Mouse (Mus musculus): Measurements from ENCODE around the gene Alg12. TPM values are rescaled to one million over a fixed set of nuclear protein-coding genes. Genes with fewer than 3 reads are reported as not detected.

Alg12 gene
- polyA plus RNA-seq (2012; fragmentation: generic; extraction: Trizol): 10 to 100 TPM in 1 of 2 experiments, 1 to 10 TPM in 1; 6.9 to 16.1 TPM

DNA sequence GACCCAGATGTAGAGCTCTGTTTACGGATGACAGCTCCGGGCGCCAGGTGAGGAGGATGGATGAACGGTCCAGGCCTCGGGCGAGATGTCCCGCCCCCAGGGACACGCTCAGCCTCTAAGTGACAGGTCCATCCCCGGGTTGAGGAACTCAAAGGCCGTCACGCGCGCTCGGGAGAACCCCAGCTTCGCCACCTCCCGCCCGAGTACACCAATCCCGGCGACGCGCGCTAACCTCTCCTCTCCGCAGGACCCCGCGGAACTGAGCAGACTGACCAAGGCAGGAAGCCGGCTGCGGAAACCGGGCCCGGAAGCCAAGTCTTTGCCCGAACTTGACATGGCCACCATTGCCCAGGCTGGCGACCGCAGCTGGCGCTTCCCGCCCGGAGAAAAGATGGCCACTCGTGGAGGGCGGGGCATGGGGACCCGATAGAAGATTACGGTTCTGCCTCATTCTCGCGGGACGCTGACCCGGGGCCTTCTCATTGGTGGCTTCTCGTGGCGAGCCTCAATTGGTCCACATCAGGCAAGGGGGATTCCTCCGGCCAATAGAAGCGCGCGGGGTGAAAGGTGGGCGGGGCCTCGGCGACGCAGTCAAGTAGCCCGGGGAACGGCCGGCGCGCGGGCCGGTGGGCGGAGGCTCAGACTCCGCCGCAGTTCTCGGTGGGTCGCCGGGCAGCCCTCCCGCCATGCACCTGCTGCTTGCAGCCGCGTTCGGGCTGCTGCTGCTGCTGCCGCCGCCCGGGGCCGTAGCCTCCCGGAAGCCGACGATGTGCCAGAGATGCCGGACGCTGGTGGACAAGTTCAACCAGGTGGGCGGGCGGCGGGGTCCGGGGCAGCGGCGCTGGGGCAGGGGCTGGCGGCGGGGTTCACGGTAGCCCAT is at the start of gene Alg12, which contains the start of gene Creld2:
Gene Alg12 (minus strand): TSS at position 293 of the 880 bp plus-strand sequence.
Gene Creld2 (plus strand): TSS at position 621 of the 880 bp plus-strand sequence.

DNA sequence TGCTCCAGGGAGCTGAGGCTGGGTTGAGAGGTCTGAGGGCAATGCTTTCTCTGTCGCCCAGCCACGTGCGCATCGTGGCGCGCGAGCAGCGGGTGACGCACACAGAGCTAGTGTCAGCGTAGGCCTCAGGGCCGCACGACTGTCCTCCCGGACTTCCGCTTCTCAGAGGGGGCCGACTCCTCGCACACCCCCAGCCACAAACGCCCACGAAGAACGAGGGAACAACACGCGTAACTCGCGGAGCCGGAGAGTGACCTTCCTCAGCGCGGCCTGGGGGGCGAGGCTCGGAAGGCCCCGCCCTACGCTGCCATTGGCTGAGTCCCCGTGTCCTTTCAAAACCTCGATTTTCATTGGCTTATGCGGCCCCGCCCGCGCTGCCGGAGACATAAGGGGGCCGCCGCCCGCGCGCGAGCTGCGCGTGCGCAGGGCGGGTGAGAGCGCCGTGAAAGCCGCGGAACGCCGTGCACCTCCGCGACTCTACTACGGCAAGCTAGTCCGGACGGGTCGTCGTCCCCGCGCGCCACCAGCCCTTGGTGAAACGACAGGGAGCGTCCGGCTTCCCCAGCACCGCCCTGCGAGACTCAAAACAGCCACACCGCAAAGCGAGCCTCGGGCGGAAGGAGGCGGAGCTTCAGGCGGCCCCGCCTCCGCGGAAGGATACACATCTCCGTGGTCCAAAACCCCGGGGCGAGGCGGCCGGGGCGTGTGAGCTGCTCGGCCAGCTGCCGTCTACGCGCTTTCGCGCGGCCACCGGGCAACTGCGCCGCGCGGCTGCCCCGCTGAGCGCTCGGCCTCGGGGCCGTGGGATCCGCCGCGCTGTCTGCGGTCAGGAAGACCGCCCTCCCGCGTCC is 42.9 kb upstream of the Alg12 start, which contains the start of gene Pim3:
Gene Pim3 (plus strand): TSS at position 415 of the 851 bp plus-strand sequence.

Other genes with a start within 250 kb of the Alg12 start
- gene Zdhhc25, start 219.0 kb downstream of the Alg12 start, polyA plus RNA-seq (2012; fragmentation: generic; extraction: Trizol): under 1 TPM in 1 of 2 experiments, not detected in 1; 0.05 TPM
- 10 to 100 TPM in 1 of 2 experiments, 1 to 10 TPM in 1; 2.1 to 20.4 TPM for gene Brd1, start 85.1 kb downstream of the Alg12 start, polyA plus RNA-seq (2012; fragmentation: generic; extraction: Trizol)
- gene Zbed4, start 67.7 kb downstream of the Alg12 start, polyA plus RNA-seq (2012; fragmentation: generic; extraction: Trizol): 1 to 10 TPM in 1 of 2 experiments, under 1 TPM in 1; 0.77 to 3.7 TPM
- 10 to 100 TPM; 50.1 to 73.5 TPM for gene Creld2, start 328 bp upstream of the Alg12 start, polyA plus RNA-seq (2012; fragmentation: generic; extraction: Trizol)
- 10 to 100 TPM; 12.4 to 29.2 TPM for gene Pim3, start 42.9 kb upstream of the Alg12 start, polyA plus RNA-seq (2012; fragmentation: generic; extraction: Trizol)
- gene Ttll8, start 135.1 kb upstream of the Alg12 start, polyA plus RNA-seq (2012; fragmentation: generic; extraction: Trizol): not detected
- gene Mlc1, start 159.7 kb upstream of the Alg12 start, polyA plus RNA-seq (2012; fragmentation: generic; extraction: Trizol): under 1 TPM; 0.01 to 0.04 TPM
- gene Mov10l1, start 163.6 kb upstream of the Alg12 start, polyA plus RNA-seq (2012; fragmentation: generic; extraction: Trizol): under 1 TPM in 1 of 2 experiments, not detected in 1; 0.01 TPM
- under 1 TPM in 1 of 2 experiments, not detected in 1; 0.20 TPM for gene Panx2, start 240.4 kb upstream of the Alg12 start, polyA plus RNA-seq (2012; fragmentation: generic; extraction: Trizol)

All from C3H10T1/2 (cell line).